Comparison of ENCODE assay signal across 14 mouse cellular contexts in the genomic region with DNA sequence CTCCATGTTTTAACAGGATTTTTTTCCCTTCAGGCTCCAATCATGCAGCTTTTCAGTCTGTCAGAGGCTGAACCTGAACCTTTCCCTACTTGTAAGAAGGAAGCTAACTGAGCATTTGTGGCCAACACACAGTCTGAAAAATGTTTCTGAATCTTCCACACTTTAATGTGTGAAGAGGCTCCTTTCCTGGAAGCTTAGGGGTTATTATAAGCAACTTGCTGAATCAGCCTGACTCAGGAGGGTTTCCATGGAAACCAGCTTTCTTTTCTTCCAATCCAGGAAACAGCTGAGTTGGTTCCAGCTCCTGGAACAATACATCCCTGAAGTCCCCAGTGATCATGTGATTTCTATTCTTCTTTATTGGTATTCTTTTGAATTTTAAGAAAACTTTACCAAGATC.
DNase-seq lines count a peak whose midpoint lies in the region; ATAC-seq lines count a peak whose summit lies in the region.
"Had no signal": no experiment of that assay in that cellular context is flagged by ENCODE, and none has a peak within 500 bp of the region (broad histone marks: within the 10 kb centered on the region; RNA-seq: fewer than 3 reads in every experiment).

No protein-coding gene starts in this region.

- 0 out of 2 replicates have a peak, but pooled peaks cover 3% of the 10 kb centered on the region for H3K9me3 ChIP-seq in forebrain, embryonic 16.5 days (ENCODE audit: control insufficient read depth, low read length)
- H3K9me3 ChIP-seq in neural tube, embryonic 15.5 days (replicated peaks) = no peaks in the 10 kb centered on the region
- H3K9me3 ChIP-seq: heart, embryonic 10.5 days had no signal

- H3K36me3 ChIP-seq in forebrain, embryonic 16.5 days (ENCODE audit: control insufficient read depth, insufficient read depth) = no peaks in the 10 kb centered on the region
- H3K36me3 ChIP-seq in neural tube, embryonic 15.5 days = no peaks in the 10 kb centered on the region
- H3K36me3 ChIP-seq: heart, embryonic 10.5 days had no signal

- H3K27ac ChIP-seq in forebrain, embryonic 16.5 days (ENCODE audit: low read length) = no peak overlapping the region
- no peak overlapping the region for H3K27ac ChIP-seq in neural tube, embryonic 15.5 days (replicated peaks)
- H3K27ac ChIP-seq: heart, embryonic 10.5 days had no signal

- no peaks in the 10 kb centered on the region for H3K4me1 ChIP-seq in forebrain, embryonic 16.5 days (replicated peaks; ENCODE audit: control insufficient read depth, insufficient read depth, low read length)
- no peaks in the 10 kb centered on the region for H3K4me1 ChIP-seq in neural tube, embryonic 15.5 days
- H3K4me1 ChIP-seq: heart, embryonic 10.5 days had no signal

- H3K27me3 ChIP-seq in forebrain, embryonic 16.5 days (replicated peaks; ENCODE audit: control insufficient read depth, insufficient read depth, low read length) = no peaks in the 10 kb centered on the region
- H3K27me3 ChIP-seq in neural tube, embryonic 15.5 days (replicated peaks) = no peaks in the 10 kb centered on the region
- H3K27me3 ChIP-seq: CH12.LX had no signal

- peak; percentile 8 for DNase-seq in retina, embryonic 14.5 days (ENCODE audit: low spot score)
- DNase-seq in retina, postnatal 1 day = no peak
- peak; percentile 67 to 71 for DNase-seq in left cerebral cortex, adult 9 months (ENCODE audit: low spot score in 2 of 2)
- peak; percentile 23 to 73 for DNase-seq in right cerebral cortex, postnatal 36 days (ENCODE audit: low spot score in 2 of 2)
- no peak for DNase-seq in spleen, postnatal 14 days (ENCODE audit: low spot score in 2 of 2)
- no peak for DNase-seq in gastrocnemius, adult 8-10 months (ENCODE audit: low spot score in 2 of 2)
- DNase-seq: cerebellum, adult 11-12 months; lung, postnatal 10 days; thymus, postnatal 36 days had no signal

- H3K4me3 ChIP-seq in forebrain, embryonic 16.5 days (replicated peaks; ENCODE audit: low read length) = no peak overlapping the region
- no peak overlapping the region for H3K4me3 ChIP-seq in neural tube, embryonic 15.5 days (replicated peaks)
- H3K4me3 ChIP-seq: heart, embryonic 10.5 days had no signal

- H3K4me2 ChIP-seq in forebrain, embryonic 16.5 days (ENCODE audit: low read length) = no peak overlapping the region
- H3K4me2 ChIP-seq in neural tube, embryonic 15.5 days = no peak overlapping the region

- ATAC-seq in forebrain, embryonic 16.5 days = peak; percentile 81; the same call in 1 of the 2 replicates
- no peak for ATAC-seq in neural tube, embryonic 15.5 days (ENCODE audit: low FRiP score)
- ATAC-seq: inflammation-experienced regulatory T-cells, adult 6 months had no signal

- H3K9ac ChIP-seq in forebrain, embryonic 16.5 days (replicated peaks; ENCODE audit: low read depth, low read length) = no peak overlapping the region
- no peak overlapping the region for H3K9ac ChIP-seq in neural tube, embryonic 15.5 days (replicated peaks)

Comparison
In these comparisons a context has a peak if more than half of its experiments do, and no peak if none do; other contexts are left out.
1. DNase-seq: peak in retina, embryonic 14.5 days (single experiment), left cerebral cortex, adult 9 months (2 of 2) and right cerebral cortex, postnatal 36 days (2 of 2); none in retina, postnatal 1 day (single experiment), spleen, postnatal 14 days (0 of 2) and gastrocnemius, adult 8-10 months (0 of 2).